Mouse (Mus musculus): ENCODE results near the gene Gm45234. TPM values are rescaled to one million over a fixed set of nuclear protein-coding genes. Genes with fewer than 3 reads are reported as not detected.

The Gm45234 gene
- polyA plus RNA-seq, 1 experiment from 2014 or later: not detected

DNA sequence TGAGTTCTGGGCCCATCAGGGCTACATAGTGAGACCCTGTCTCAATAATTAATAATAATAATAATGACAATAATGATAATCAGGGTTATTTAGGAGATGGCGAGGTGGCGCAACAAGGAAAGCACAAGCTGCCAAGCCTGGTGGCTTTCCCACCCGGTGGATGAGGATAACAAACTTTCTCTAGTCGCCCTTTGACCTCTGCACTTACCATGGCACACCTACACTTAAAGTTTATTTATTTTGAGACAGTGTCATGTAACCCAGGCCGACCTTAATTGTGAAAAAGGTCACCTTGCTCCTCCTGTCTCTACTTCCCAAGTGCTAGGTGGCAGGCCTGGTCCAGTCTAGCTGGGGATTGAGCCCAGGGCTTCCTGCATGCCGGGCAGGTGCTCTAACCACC, 57.1 kb downstream of the Gm45234 start:
- WGBS: 68% methylated on average over 6 of the region's 6 CpGs
- Histone ChIP-seq H3K27ac (ENCODE audit: low read depth, low read length) (no peak overlapping the region), H3K4me1 (ENCODE audit: control insufficient read depth, insufficient read depth, low read length) (peaks cover 16% of the 10 kb centered on the region; the same call in 1 of the 2 replicates), H3K9ac (ENCODE audit: low read depth, low read length) (no peak overlapping the region), H3K36me3 (ENCODE audit: control insufficient read depth, insufficient read depth, low read length) (peaks cover 48% of the 10 kb centered on the region), H3K4me3 (ENCODE audit: low read length) (no peak overlapping the region), H3K4me2 (replicated peaks; ENCODE audit: low read depth, low read length) (no peak overlapping the region), H3K27me3 (ENCODE audit: control insufficient read depth, insufficient read depth, low read length) (no peaks in the 10 kb centered on the region), H3K9me3 (ENCODE audit: control insufficient read depth, low read length) (no peaks in the 10 kb centered on the region)
- no peak for ATAC-seq (ENCODE audit: low FRiP score, low TSS enrichment)

DNA sequence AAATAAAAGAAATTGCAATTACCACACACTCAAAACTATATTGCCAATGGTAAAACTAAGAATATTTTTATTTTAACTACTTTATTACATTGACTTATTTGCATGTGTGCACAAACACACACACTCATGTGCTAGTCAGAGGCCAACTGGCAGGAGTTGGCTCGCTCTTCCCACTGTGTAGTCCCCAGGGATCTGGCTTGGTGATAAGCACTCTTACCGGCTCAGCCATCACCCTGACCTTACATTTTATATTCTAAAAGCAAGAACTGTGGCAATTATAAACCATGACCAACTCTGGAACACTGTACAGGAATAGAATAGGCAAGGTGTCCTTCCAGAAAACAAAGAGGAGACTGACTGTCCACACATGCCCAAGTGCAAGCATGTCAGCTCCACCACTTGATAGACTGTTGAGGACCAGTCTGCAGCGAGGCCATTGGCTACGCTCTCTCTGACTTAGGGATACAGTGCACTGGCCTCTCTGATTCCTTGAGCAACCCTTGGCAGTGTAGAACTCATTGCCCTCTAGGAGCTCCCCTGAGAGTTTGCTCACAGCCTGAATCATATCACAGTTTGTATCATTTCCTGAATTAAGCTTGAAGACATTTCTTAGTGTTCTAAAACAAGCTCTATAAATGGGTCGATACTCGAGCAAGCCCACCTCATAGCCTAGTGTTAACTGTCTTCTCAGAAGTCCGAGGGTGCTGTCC, 59.2 kb downstream of the Gm45234 start:
- no peak for ATAC-seq (ENCODE audit: low FRiP score, low TSS enrichment)
- Histone ChIP-seq H3K36me3 (ENCODE audit: control insufficient read depth, insufficient read depth, low read length) (peaks cover 28% of the 10 kb centered on the region), H3K27me3 (ENCODE audit: control insufficient read depth, insufficient read depth, low read length) (no peaks in the 10 kb centered on the region), H3K9me3 (ENCODE audit: control insufficient read depth, low read length) (no peaks in the 10 kb centered on the region), H3K4me1 (ENCODE audit: control insufficient read depth, insufficient read depth, low read length) (peaks cover 27% of the 10 kb centered on the region; the same call in 1 of the 2 replicates), H3K27ac (ENCODE audit: low read depth, low read length) (no peak overlapping the region), H3K9ac (ENCODE audit: low read depth, low read length) (no peak overlapping the region), H3K4me3 (ENCODE audit: low read length) (no peak overlapping the region), H3K4me2 (replicated peaks; ENCODE audit: low read depth, low read length) (no peak overlapping the region)
- 94% methylated on average over 7 of the region's 7 CpGs for WGBS

DNA sequence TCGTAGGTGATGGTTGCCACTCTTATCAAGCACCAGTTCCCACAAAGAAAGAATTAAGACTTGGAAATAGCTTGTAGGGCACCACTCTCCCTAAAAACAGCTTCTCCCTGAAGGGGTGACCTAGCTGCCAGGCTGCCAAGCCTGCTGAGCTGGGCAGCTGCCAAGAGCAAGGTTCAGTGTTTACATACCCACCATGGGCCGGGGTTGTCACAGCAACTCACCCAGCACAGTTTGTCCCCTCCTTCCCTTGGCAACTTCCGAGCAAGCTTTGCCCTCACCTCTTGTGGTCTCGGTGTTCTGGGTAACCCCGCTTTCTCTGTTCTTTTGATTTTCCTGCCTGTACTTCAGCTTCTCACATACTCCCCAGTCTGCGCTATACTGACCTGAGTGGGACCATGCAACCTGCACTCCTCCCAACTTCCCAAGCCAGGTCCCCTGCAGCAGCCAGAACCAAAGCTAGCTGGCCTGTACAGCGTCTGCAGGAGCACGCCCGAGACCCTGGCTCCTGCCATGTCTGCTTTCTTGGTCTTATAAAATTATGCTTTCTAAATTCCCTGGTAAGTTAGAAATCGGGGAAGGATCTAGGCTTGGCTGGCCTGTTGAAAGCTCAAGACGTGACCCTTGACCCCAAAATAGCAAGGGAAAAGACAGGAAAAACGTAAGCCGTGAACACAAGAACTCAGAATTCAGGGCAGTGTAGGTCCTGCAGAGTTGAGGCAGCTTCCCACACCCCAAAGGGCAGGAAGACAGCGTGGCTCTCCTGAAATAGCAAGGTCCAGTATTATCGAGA, 61.5 kb downstream of the Gm45234 start:
- H3K27me3 ChIP-seq (ENCODE audit: control insufficient read depth, insufficient read depth, low read length): no peaks in the 10 kb centered on the region
- no peak overlapping the region for H3K9ac ChIP-seq (ENCODE audit: low read depth, low read length)
- peaks cover 11% of the 10 kb centered on the region; the same call in 1 of the 2 replicates for H3K36me3 ChIP-seq (ENCODE audit: control insufficient read depth, insufficient read depth, low read length)
- no peaks in the 10 kb centered on the region for H3K9me3 ChIP-seq (ENCODE audit: control insufficient read depth, low read length)
- H3K4me3 ChIP-seq (ENCODE audit: low read length): no peak overlapping the region
- no peak for ATAC-seq (ENCODE audit: low FRiP score, low TSS enrichment)
- WGBS: 71% methylated on average over 15 of the region's 15 CpGs
- H3K4me2 ChIP-seq (replicated peaks; ENCODE audit: low read depth, low read length): no peak overlapping the region
- peak overlapping the region; percentile 39; the same call in 1 of the 2 replicates for H3K27ac ChIP-seq (ENCODE audit: low read depth, low read length)
- H3K4me1 ChIP-seq (ENCODE audit: control insufficient read depth, insufficient read depth, low read length): peaks cover 20% of the 10 kb centered on the region; the same call in 1 of the 2 replicates

DNA sequence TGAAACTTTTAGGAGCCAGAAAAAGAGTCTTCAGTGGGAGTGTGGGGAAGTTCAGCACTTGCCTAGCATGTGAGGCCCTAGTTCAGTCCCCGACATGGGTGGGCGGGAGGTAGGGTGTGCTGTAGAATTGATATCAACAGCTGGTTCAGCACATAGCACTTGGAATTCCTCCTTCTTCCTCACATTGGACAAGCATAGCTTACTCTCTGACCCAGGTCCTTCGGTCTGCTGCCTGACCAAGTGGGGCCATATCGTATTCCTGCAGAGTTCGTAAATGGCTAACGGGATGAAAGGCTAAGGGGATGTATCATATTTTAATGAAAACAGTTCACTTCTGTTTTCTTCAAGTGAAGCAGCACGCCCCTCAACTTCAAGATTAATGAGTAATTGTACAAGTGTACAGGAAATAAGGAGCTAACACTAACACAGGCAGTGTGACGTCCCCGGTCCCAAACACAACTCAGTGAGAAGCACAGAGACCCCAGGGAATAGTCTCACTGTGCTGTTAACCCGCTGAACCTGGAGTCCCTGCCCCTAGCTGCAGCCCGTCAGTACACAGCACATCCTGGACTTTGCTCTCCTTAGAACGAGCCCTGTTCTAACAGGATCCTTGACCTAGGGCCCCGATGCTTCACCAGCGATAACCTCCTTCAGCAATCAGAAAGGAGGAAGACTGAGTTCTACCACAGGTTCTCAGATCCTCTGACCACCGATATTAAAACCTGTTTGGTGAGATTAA, 62.4 kb downstream of the Gm45234 start:
- H3K9me3 ChIP-seq (ENCODE audit: control insufficient read depth, low read length): no peaks in the 10 kb centered on the region
- H3K27ac ChIP-seq (ENCODE audit: low read depth, low read length): peak overlapping the region; percentile 65; the same call in 1 of the 2 replicates
- H3K4me3 ChIP-seq (ENCODE audit: low read length): no peak overlapping the region
- peaks cover 2% of the 10 kb centered on the region; the same call in 1 of the 2 replicates for H3K36me3 ChIP-seq (ENCODE audit: control insufficient read depth, insufficient read depth, low read length)
- no peak overlapping the region for H3K9ac ChIP-seq (ENCODE audit: low read depth, low read length)
- ATAC-seq (ENCODE audit: low FRiP score, low TSS enrichment): peak; percentile 88
- H3K4me1 ChIP-seq (ENCODE audit: control insufficient read depth, insufficient read depth, low read length): peaks cover 20% of the 10 kb centered on the region; the same call in 1 of the 2 replicates
- 20% methylated on average over 15 of the region's 15 CpGs for WGBS
- H3K4me2 ChIP-seq (replicated peaks; ENCODE audit: low read depth, low read length): no peak overlapping the region
- no peaks in the 10 kb centered on the region for H3K27me3 ChIP-seq (ENCODE audit: control insufficient read depth, insufficient read depth, low read length)

DNA sequence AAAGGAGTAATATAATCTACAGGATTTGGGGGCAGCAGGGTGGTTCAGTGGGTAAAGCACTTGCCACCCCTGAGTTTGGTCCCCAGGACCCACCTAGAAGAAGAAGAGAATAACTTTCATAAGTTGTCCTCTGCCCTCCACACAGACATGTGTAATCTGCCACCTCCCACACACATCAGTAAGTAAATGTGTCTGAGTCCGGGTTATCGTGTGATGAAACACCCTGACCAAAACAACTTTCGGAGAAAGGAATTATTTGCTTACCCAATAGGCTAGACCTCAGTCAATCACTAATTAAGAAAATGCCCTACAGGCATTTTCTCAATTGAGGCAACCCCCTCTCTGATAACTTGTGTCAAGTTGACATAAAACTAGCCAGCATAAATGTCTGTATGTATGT, 65.3 kb downstream of the Gm45234 start:
- no peaks in the 10 kb centered on the region for H3K9me3 ChIP-seq (ENCODE audit: control insufficient read depth, low read length)
- no peak for ATAC-seq (ENCODE audit: low FRiP score, low TSS enrichment)
- H3K36me3 ChIP-seq (ENCODE audit: control insufficient read depth, insufficient read depth, low read length): no peaks in the 10 kb centered on the region
- no peaks in the 10 kb centered on the region for H3K27me3 ChIP-seq (ENCODE audit: control insufficient read depth, insufficient read depth, low read length)
- no peak overlapping the region for H3K27ac ChIP-seq (ENCODE audit: low read depth, low read length)
- H3K4me3 ChIP-seq (ENCODE audit: low read length): no peak overlapping the region
- no peak overlapping the region for H3K9ac ChIP-seq (ENCODE audit: low read depth, low read length)
- 83% methylated on average over 3 of the region's 3 CpGs for WGBS
- no peak overlapping the region for H3K4me2 ChIP-seq (replicated peaks; ENCODE audit: low read depth, low read length)
- H3K4me1 ChIP-seq (ENCODE audit: control insufficient read depth, insufficient read depth, low read length): peaks cover 20% of the 10 kb centered on the region; the same call in 1 of the 2 replicates

MicroRNA genes within 50 kb of the gene (microRNA counts, 519-probe panel; counts per million panel counts)
- 4,775 counts per million, percentile 36 among the panel's probes with 10 or more counts for microRNA mmu-miR-141
- 7,329 counts per million, percentile 78 among the panel's probes with 10 or more counts for microRNA mmu-miR-200c

Small RNAs within 50 kb of the gene (microRNA-seq; reads per million reads assigned to microRNA genes)
- gene Mir141 (767 reads per million, percentile 76 among the genes with 10 or more reads in this experiment), gene Mir200c (5,779 reads per million, percentile 92 among the genes with 10 or more reads in this experiment)

Other genes with a start within 250 kb of the Gm45234 start
- 3.9 and 4.3 TPM in 2 replicates for gene C1ra, start 243.6 kb downstream of the Gm45234 start, polyA plus RNA-seq (2014; fragmentation: Nextera tagmentation; extraction: Ambion mirVana)
- 8.8 and 11.9 TPM in 2 replicates for gene C1s1, start 213.7 kb downstream of the Gm45234 start, polyA plus RNA-seq (2014; fragmentation: Nextera tagmentation; extraction: Ambion mirVana)
- 0.11 TPM in 1 of 2 replicates, not detected in the other for gene C1rb, start 185.7 kb downstream of the Gm45234 start, polyA plus RNA-seq (2014; fragmentation: Nextera tagmentation; extraction: Ambion mirVana)
- 0.08 TPM in 1 of 2 replicates, not detected in the other for gene C1s2, start 119.9 kb downstream of the Gm45234 start, polyA plus RNA-seq (2014; fragmentation: Nextera tagmentation; extraction: Ambion mirVana)
- gene Lpcat3, start 93.0 kb downstream of the Gm45234 start, polyA plus RNA-seq (2014; fragmentation: Nextera tagmentation; extraction: Ambion mirVana): 51.2 and 67.3 TPM in 2 replicates
- gene Emg1, start 43.8 kb downstream of the Gm45234 start, polyA plus RNA-seq (2014; fragmentation: Nextera tagmentation; extraction: Ambion mirVana): 233 and 278 TPM in 2 replicates
- 341 and 402 TPM in 2 replicates for gene Phb2, start 43.7 kb downstream of the Gm45234 start, polyA plus RNA-seq (2014; fragmentation: Nextera tagmentation; extraction: Ambion mirVana)
- 10.0 and 12.9 TPM in 2 replicates for gene Ptpn6, start 17.3 kb downstream of the Gm45234 start, polyA plus RNA-seq (2014; fragmentation: Nextera tagmentation; extraction: Ambion mirVana)
- gene Grcc10, start 14.6 kb downstream of the Gm45234 start, polyA plus RNA-seq (2014; fragmentation: Nextera tagmentation; extraction: Ambion mirVana): 564 and 762 TPM in 2 replicates
- 17.5 and 17.7 TPM in 2 replicates for gene Atn1, start 503 bp upstream of the Gm45234 start, polyA plus RNA-seq (2014; fragmentation: Nextera tagmentation; extraction: Ambion mirVana)
- 8.8 and 10.8 TPM in 2 replicates for gene Eno2, start 13.7 kb upstream of the Gm45234 start, polyA plus RNA-seq (2014; fragmentation: Nextera tagmentation; extraction: Ambion mirVana)
- 0.39 and 0.61 TPM in 2 replicates for gene Lrrc23, start 23.7 kb upstream of the Gm45234 start, polyA plus RNA-seq (2014; fragmentation: Nextera tagmentation; extraction: Ambion mirVana)
- gene Spsb2, start 52.6 kb upstream of the Gm45234 start, polyA plus RNA-seq (2014; fragmentation: Nextera tagmentation; extraction: Ambion mirVana): 8.7 and 11.4 TPM in 2 replicates
- gene Tpi1, start 58.3 kb upstream of the Gm45234 start, polyA plus RNA-seq (2014; fragmentation: Nextera tagmentation; extraction: Ambion mirVana): 643 and 681 TPM in 2 replicates
- 102 and 139 TPM in 2 replicates for gene Usp5, start 73.5 kb upstream of the Gm45234 start, polyA plus RNA-seq (2014; fragmentation: Nextera tagmentation; extraction: Ambion mirVana)
- gene Cdca3, start 73.5 kb upstream of the Gm45234 start, polyA plus RNA-seq (2014; fragmentation: Nextera tagmentation; extraction: Ambion mirVana): 201 and 232 TPM in 2 replicates
- 0.84 and 1.3 TPM in 2 replicates for gene Gnb3, start 84.3 kb upstream of the Gm45234 start, polyA plus RNA-seq (2014; fragmentation: Nextera tagmentation; extraction: Ambion mirVana)
- gene P3h3, start 101.7 kb upstream of the Gm45234 start, polyA plus RNA-seq (2014; fragmentation: Nextera tagmentation; extraction: Ambion mirVana): 25.8 and 29.5 TPM in 2 replicates
- gene Gpr162, start 108.0 kb upstream of the Gm45234 start, polyA plus RNA-seq (2014; fragmentation: Nextera tagmentation; extraction: Ambion mirVana): 0.55 and 1.1 TPM in 2 replicates
- gene Cd4, start 132.2 kb upstream of the Gm45234 start, polyA plus RNA-seq (2014; fragmentation: Nextera tagmentation; extraction: Ambion mirVana): 0.16 TPM in 1 of 2 replicates, not detected in the other
- 1.6 and 1.7 TPM in 2 replicates for gene Lag3, start 155.7 kb upstream of the Gm45234 start, polyA plus RNA-seq (2014; fragmentation: Nextera tagmentation; extraction: Ambion mirVana)
- 219 and 295 TPM in 2 replicates for gene Ptms, start 164.1 kb upstream of the Gm45234 start, polyA plus RNA-seq (2014; fragmentation: Nextera tagmentation; extraction: Ambion mirVana)
- gene Mlf2, start 175.4 kb upstream of the Gm45234 start, polyA plus RNA-seq (2014; fragmentation: Nextera tagmentation; extraction: Ambion mirVana): 396 and 402 TPM in 2 replicates
- gene Cops7a, start 209.5 kb upstream of the Gm45234 start, polyA plus RNA-seq (2014; fragmentation: Nextera tagmentation; extraction: Ambion mirVana): 144 and 162 TPM in 2 replicates
- 1.0 and 1.2 TPM in 2 replicates for gene Pianp, start 240.7 kb upstream of the Gm45234 start, polyA plus RNA-seq (2014; fragmentation: Nextera tagmentation; extraction: Ambion mirVana)